Mouse (Mus musculus) neural tube, embryonic 12.5 days (tissue): Measurements from ENCODE around the gene Fndc3a. TPM values are rescaled to one million over a fixed set of nuclear protein-coding genes. Genes with fewer than 3 reads are reported as not detected.

ENCODE experiments used
- ATAC-seq: fragments of 200-750 bp; cut with Nextera tagmentation; 2 replicates; pipeline ENCODE4 v1.8.0; 2017; ENCODE audit warnings: low read depth, mild to moderate bottlenecking, moderate TSS enrichment, moderate library complexity; ENCODE audit not compliant: low FRiP score
- H3K27ac ChIP-seq: fragments of 300-500 bp; sonication (generic); 2 replicates; pipeline ENCODE4 v1.5.1; 2016
- H3K27me3 ChIP-seq: fragments of 300-500 bp; sonication (generic); replicated peaks from 2 replicates; pipeline ENCODE4 v1.6.1; 2016; ENCODE audit warnings: mild to moderate bottlenecking
- H3K36me3 ChIP-seq: fragments of 300-500 bp; sonication (generic); 2 replicates; pipeline ENCODE4 v1.6.1; 2016; ENCODE audit warnings: mild to moderate bottlenecking
- H3K4me1 ChIP-seq: fragments of 300-500 bp; sonication (generic); 2 replicates; pipeline ENCODE4 v1.6.1; 2016
- H3K4me2 ChIP-seq: fragments of 300-500 bp; sonication (generic); replicated peaks from 2 replicates; pipeline ENCODE4 v1.6.1; 2016; ENCODE audit warnings: mild to moderate bottlenecking
- H3K4me3 ChIP-seq: fragments of 300-500 bp; sonication (generic); 2 replicates; pipeline ENCODE4 v1.5.1; 2016
- H3K9ac ChIP-seq: fragments of 300-500 bp; sonication (generic); 2 replicates; pipeline ENCODE4 v1.6.1; 2016; ENCODE audit warnings: mild to moderate bottlenecking
- H3K9me3 ChIP-seq: fragments of 300-500 bp; sonication (generic); 2 replicates; pipeline ENCODE4 v1.6.1; 2016; ENCODE audit warnings: mild to moderate bottlenecking
- WGBS: fragments of 180-500 bp; shearing (Covaris S2); methylation state at CpG from one replicate; pipeline ENCODE4 v1.1.7; 2016; 5-methylcytosine and 5-hydroxymethylcytosine counted together
- polyA plus RNA-seq: library from polyadenylated mRNA; unstranded; fragments of >200 nt; fragmentation: Nextera tagmentation; extraction: Ambion mirVana; gene quantifications from 2 replicates; pipeline ENCODE4 v1.2.1, GENCODE M21; 2016

Gene Fndc3a
- polyA plus RNA-seq, 1 experiment from 2014 or later: 43.2 TPM

DNA sequence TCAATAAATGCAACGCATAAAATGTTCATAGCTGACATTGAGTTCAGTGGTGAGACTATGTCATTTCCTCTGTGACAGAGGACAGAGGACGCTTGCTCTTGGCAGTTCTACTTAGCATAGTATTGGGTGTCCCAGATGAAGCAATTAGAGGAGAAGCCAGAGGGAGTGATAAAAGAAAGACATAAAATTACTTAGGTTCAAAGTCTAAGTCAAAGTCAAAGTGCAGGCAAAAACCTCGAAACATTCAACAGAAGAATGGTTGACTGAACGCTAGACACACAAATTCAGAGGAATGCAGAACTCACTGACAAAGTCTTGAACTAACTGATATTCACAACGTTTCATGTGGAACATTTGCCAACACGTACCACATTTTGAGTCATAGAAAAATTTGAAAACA is 191.0 kb downstream of the Fndc3a start:
- H3K27ac ChIP-seq: no peak overlapping the region
- ATAC-seq: no peak
- 83% methylated on average over 6 of the region's 6 CpGs for WGBS
- no peaks in the 10 kb centered on the region for H3K27me3 ChIP-seq
- H3K9ac ChIP-seq: no peak overlapping the region
- H3K9me3 ChIP-seq: no peaks in the 10 kb centered on the region
- no peak overlapping the region for H3K4me2 ChIP-seq
- no peaks in the 10 kb centered on the region for H3K4me1 ChIP-seq
- H3K36me3 ChIP-seq: no peaks in the 10 kb centered on the region
- no peak overlapping the region for H3K4me3 ChIP-seq

DNA sequence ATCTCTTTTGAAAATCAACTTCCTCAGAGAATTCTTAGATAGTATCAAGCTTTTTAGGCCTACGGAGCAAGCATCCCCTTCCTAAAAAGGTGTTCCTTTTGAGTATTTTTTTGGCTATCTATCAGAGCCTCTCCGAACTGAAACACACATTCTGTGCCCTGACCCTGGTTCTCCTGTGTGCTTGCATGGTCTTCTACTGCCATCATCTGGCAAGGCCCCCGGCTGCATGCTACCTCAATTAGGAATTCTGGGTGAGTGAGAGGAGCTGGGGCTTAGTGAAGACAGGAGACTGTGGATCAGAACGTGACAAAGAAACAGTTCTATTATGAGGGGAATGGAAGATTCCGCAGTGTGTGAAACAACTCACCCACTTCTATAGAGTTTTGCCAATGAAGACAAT is 193.4 kb downstream of the Fndc3a start:
- H3K4me1 ChIP-seq: no peaks in the 10 kb centered on the region
- H3K4me2 ChIP-seq: no peak overlapping the region
- WGBS: 30% methylated on average over 5 of the region's 5 CpGs
- no peaks in the 10 kb centered on the region for H3K27me3 ChIP-seq
- no peaks in the 10 kb centered on the region for H3K36me3 ChIP-seq
- H3K9ac ChIP-seq: no peak overlapping the region
- no peak for ATAC-seq
- no peaks in the 10 kb centered on the region for H3K9me3 ChIP-seq
- no peak overlapping the region for H3K4me3 ChIP-seq
- no peak overlapping the region for H3K27ac ChIP-seq

DNA sequence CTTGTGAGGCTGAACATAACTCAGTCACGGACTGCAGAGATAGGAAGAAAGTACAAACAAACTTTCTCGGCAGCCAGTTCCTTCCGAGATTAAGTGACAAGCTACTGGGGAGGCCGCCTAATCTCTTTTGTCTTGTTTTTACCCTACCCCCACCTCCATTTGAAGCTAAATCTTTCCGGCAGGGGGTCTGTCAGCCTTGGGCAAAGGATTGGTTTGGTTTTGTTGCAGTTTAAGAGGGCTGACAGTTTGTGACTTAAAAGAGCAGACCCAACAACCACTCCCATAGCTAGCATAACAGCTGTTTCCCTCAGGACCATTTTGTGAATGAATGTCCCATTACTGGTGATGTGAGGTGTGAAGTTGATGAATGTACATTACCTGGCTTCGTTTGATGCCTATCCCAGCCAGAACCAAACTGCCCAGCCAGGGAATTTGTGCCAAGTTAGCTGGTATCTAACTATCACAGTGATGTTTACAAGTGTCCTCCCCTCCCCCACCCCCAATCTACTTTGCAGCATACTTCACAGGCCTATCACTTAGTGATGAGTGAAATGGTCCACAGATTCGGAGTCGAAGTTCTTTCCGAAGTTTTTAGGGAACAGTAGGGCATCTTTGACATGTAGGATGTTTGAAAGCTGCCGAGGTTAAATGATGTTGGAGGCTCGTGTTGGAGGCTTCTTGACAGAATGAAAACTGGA is 202.9 kb downstream of the Fndc3a start:
- H3K36me3 ChIP-seq: no peaks in the 10 kb centered on the region
- H3K4me3 ChIP-seq: no peak overlapping the region
- H3K4me2 ChIP-seq: peak overlapping the region; percentile 57
- no peaks in the 10 kb centered on the region for H3K27me3 ChIP-seq
- no peaks in the 10 kb centered on the region for H3K9me3 ChIP-seq
- H3K9ac ChIP-seq: no peak overlapping the region; the same call in 1 of the 2 replicates
- ATAC-seq: no peak
- no peak overlapping the region for H3K27ac ChIP-seq
- H3K4me1 ChIP-seq: peaks cover 9% of the 10 kb centered on the region
- 20% methylated on average over 11 of the region's 11 CpGs for WGBS

DNA sequence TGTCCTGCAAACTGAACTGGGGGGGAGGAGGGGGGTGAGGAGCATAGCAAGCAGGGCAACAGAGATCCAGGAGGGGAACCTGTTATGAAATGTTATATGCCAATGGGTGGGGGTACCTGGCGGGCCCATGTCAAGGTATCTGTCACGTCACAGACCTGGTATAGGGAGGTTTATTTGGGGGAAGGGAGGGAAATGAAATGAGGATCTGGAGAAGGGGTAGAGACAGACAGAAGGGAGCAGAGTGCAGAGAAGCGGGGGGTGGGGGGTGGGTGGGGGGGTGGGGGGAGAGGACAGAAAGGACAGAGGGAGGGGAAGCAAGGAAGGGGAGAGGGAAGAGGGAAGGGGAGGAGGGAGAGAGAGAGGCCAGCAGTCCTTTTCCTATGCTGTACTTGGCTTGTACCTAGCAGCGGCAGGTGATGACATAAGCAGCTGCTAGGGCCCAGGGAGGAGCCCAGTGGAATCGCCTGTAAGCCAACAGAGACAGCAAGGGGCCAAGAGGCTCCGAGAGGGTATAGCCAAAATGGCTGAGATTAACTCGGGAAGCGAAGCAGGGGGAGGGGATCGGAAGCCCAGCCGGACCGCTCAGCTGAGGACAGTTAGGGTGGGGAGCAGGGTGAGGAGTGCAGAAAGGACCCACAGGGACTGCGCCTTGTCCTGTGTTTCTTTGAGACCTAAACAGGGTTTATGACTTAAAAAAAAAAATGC is 203.6 kb downstream of the Fndc3a start:
- H3K4me2 ChIP-seq: peak overlapping the region; percentile 57
- H3K9me3 ChIP-seq: no peaks in the 10 kb centered on the region
- H3K4me1 ChIP-seq: peaks cover 9% of the 10 kb centered on the region
- peak overlapping the region; percentile 26; the same call in 1 of the 2 replicates for H3K9ac ChIP-seq
- no peaks in the 10 kb centered on the region for H3K27me3 ChIP-seq
- 11% methylated on average over 12 of the region's 12 CpGs for WGBS
- no peak overlapping the region for H3K27ac ChIP-seq
- ATAC-seq: peak; percentile 48
- H3K36me3 ChIP-seq: no peaks in the 10 kb centered on the region
- H3K4me3 ChIP-seq: peak overlapping the region; percentile 16; the same call in 1 of the 2 replicates

GRCm38 (mm10) chr14:72504985-72505384 is 204.8 kb downstream of the Fndc3a start:
- 95% methylated on average over 1 of the region's 1 CpGs for WGBS
- no peaks in the 10 kb centered on the region for H3K27me3 ChIP-seq
- H3K27ac ChIP-seq: no peak overlapping the region
- no peak overlapping the region for H3K4me2 ChIP-seq
- peaks cover 9% of the 10 kb centered on the region for H3K4me1 ChIP-seq
- H3K4me3 ChIP-seq: no peak overlapping the region
- no peak for ATAC-seq
- H3K36me3 ChIP-seq: no peaks in the 10 kb centered on the region
- no peaks in the 10 kb centered on the region for H3K9me3 ChIP-seq
- no peak overlapping the region for H3K9ac ChIP-seq

DNA sequence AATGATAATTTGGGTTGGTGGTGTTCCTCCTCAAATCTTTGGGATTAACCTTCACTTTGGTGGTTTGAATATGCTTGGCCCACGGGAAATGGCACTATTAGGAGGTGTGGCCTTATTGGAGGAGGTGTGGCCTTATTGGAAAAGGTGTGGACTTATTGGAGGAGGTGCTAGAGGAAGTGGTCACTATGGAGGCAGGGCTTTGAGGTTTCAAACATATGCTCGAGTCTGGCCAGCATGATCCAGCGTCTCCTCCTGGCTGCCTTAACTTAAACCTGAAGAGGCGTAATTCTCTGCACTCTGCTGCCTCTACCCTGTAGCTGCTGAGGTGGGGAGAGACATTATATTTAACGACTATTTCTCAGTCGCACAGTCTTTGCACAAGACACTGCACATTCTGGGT is 206.6 kb downstream of the Fndc3a start:
- Histone ChIP-seq H3K27ac (no peak overlapping the region), H3K36me3 (no peaks in the 10 kb centered on the region), H3K9ac (no peak overlapping the region), H3K27me3 (no peaks in the 10 kb centered on the region), H3K4me1 (peaks cover 9% of the 10 kb centered on the region), H3K4me2 (no peak overlapping the region), H3K9me3 (no peaks in the 10 kb centered on the region), H3K4me3 (no peak overlapping the region)
- 51% methylated on average over 6 of the region's 6 CpGs for WGBS
- no peak for ATAC-seq

GRCm38 (mm10) chr14:72493775-72494174 is 216.0 kb downstream of the Fndc3a start:
- 82% methylated on average over 1 of the region's 1 CpGs for WGBS
- H3K36me3 ChIP-seq: no peaks in the 10 kb centered on the region
- no peaks in the 10 kb centered on the region for H3K4me1 ChIP-seq
- H3K9me3 ChIP-seq: no peaks in the 10 kb centered on the region
- H3K9ac ChIP-seq: no peak overlapping the region
- no peaks in the 10 kb centered on the region for H3K27me3 ChIP-seq
- H3K4me3 ChIP-seq: no peak overlapping the region
- H3K27ac ChIP-seq: no peak overlapping the region
- no peak overlapping the region for H3K4me2 ChIP-seq
- ATAC-seq: no peak

DNA sequence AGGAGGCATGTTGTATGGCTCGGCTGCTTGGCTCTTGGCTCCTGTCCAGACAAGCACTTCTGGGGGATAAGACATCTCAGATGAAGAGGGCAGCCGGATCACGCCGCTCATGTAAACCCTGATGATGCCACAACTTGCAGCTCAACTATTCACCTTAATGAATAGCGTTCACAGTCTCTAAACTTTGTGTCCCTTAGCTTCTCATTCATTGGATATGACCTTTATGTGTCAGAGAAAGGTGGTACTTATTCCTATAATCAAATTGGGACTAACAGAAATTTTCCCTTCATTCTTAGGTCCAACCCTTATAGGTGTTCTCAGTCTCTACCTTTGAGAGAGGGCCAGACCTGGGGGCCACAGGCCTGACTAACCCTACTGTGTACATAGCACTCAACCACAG is 218.1 kb downstream of the Fndc3a start, which contains the start of gene Gm9195:
Gene Gm9195, minus strand, starts transcription at position 101 of the 400 bp plus-strand sequence.
- no peaks in the 10 kb centered on the region for H3K4me1 ChIP-seq
- no peak within 1 kb of the TSS for H3K9ac ChIP-seq
- no peak within 1 kb of the TSS for H3K4me3 ChIP-seq
- no peaks in the 10 kb centered on the region for H3K9me3 ChIP-seq
- H3K27ac ChIP-seq: no peak within 1 kb of the TSS
- no peaks in the 10 kb centered on the region for H3K27me3 ChIP-seq
- ATAC-seq: no peak
- H3K36me3 ChIP-seq: no peaks in the 10 kb centered on the region
- no peak within 1 kb of the TSS for H3K4me2 ChIP-seq
- 90% methylated on average over 5 of the region's 5 CpGs for WGBS

DNA sequence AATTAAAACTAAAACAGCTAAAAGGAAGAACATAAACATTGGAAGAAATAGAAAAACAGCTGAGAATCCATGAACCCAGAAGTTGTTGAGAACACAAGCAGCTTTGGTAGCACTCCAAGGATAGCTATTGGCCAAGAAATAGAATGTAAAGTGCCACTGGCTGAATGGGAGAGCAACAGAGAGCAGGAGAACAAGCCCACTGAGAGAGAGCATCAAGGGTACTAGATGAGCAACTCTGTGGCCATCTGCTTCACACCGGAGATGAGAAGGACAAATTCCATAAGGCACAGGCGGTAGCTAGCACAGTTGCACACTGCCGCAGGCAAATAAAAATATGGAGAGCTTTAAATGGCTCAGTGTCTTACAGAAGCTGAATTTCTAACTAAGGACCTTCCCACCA is 219.4 kb downstream of the Fndc3a start:
- ATAC-seq: no peak
- 98% methylated on average over 3 of the region's 3 CpGs for WGBS

More for the DNA sequence above, 219.4 kb downstream of the Fndc3a start:
- Histone ChIP-seq H3K4me2 (no peak overlapping the region), H3K4me3 (no peak overlapping the region), H3K9ac (no peak overlapping the region), H3K4me1 (no peaks in the 10 kb centered on the region), H3K9me3 (no peaks in the 10 kb centered on the region), H3K36me3 (no peaks in the 10 kb centered on the region), H3K27ac (no peak overlapping the region), H3K27me3 (no peaks in the 10 kb centered on the region)

Other genes with a start within 250 kb of the Fndc3a start
- not detected in 2 replicates for gene Gm9195, start 218.2 kb downstream of the Fndc3a start, polyA plus RNA-seq